18 mouse cellular contexts compared by ENCODE assay signal in genomic region chr15:78763210-78763609, GRCm38 (mm10). TPM values are rescaled to one million over a fixed set of nuclear protein-coding genes. Genes with fewer than 3 reads are reported as not detected.
DNase-seq lines count a peak whose midpoint lies in the region; ATAC-seq and TF ChIP-seq lines count a peak whose summit lies in the region.
"Had no signal": no experiment of that assay in that cellular context is flagged by ENCODE, and none has a peak within 500 bp of the region (broad histone marks: within the 10 kb centered on the region; RNA-seq: fewer than 3 reads in every experiment).

No protein-coding gene starts in this region.

- ATAC-seq in embryonic facial prominence, embryonic 11.5 days (replicated peaks; ENCODE audit: insufficient number of reproducible peaks, low FRiP score, low TSS enrichment, low read depth), result no peak
- ATAC-seq in forebrain, postnatal 0 days, result peak; percentile 36
- no peak; the same call in 1 of the 2 replicates for ATAC-seq in midbrain, embryonic 14.5 days (ENCODE audit: low FRiP score, low TSS enrichment)
- ATAC-seq: intestine, postnatal 0 days; Patski had no signal

- H3K9ac ChIP-seq in embryonic facial prominence, embryonic 11.5 days (replicated peaks; ENCODE audit: low read length), result no peak overlapping the region
- no peak overlapping the region for H3K9ac ChIP-seq in forebrain, postnatal 0 days
- no peak overlapping the region for H3K9ac ChIP-seq in midbrain, embryonic 14.5 days (replicated peaks; ENCODE audit: low read length)
- H3K9ac ChIP-seq: liver, embryonic 14.5 days had no signal

- no peak for TF ChIP-seq CTCF in forebrain, postnatal 0 days (IDR thresholded peaks at IDR 0.05; ENCODE audit: low read depth)

- no peaks in the 10 kb centered on the region for H3K4me1 ChIP-seq in embryonic facial prominence, embryonic 11.5 days (ENCODE audit: control insufficient read depth, insufficient read depth, low read length)
- no peaks in the 10 kb centered on the region for H3K4me1 ChIP-seq in forebrain, postnatal 0 days (ENCODE audit: insufficient read depth)
- 0 out of 2 replicates have a peak, but pooled peaks cover 7% of the 10 kb centered on the region for H3K4me1 ChIP-seq in midbrain, embryonic 14.5 days (ENCODE audit: control insufficient read depth, insufficient read depth, low read length)

- no peaks in the 10 kb centered on the region for H3K9me3 ChIP-seq in embryonic facial prominence, embryonic 11.5 days (replicated peaks; ENCODE audit: control insufficient read depth, low read length)
- no peaks in the 10 kb centered on the region for H3K9me3 ChIP-seq in forebrain, postnatal 0 days (ENCODE audit: low read length)
- H3K9me3 ChIP-seq in midbrain, embryonic 14.5 days (ENCODE audit: control insufficient read depth, low read length), result no peaks in the 10 kb centered on the region

- 37% methylated on average over 9 of the region's 10 CpGs for WGBS in embryonic facial prominence, embryonic 11.5 days
- WGBS in forebrain, postnatal 0 days, result 14% methylated on average over 9 of the region's 10 CpGs
- 19% methylated on average over 10 of the region's 10 CpGs for WGBS in midbrain, embryonic 14.5 days

- DNase-seq in cerebellum, postnatal 10 days, result peak; percentile 52 to 67
- DNase-seq in cerebellum, postnatal 4 days (ENCODE audit: low spot score in 2 of 2), result no peak
- DNase-seq in embryonic facial prominence, embryonic 11.5 days (ENCODE audit: low spot score), result peak; percentile 35
- no peak for DNase-seq in forebrain, postnatal 0 days
- DNase-seq in midbrain, embryonic 14.5 days, result peak; percentile 64
- DNase-seq in thymus, postnatal 4 days, result no peak
- no peak for DNase-seq in adrenal gland, adult 8-10 months
- DNase-seq in left cerebral cortex, adult 8-10 months (ENCODE audit: low spot score in 2 of 2), result no peak
- DNase-seq: cerebellum, postnatal 14 days; heart, adult 2 months; heart, postnatal 14 days; kidney, postnatal 36 days; lung, postnatal 14 days; thymus, postnatal 25 days had no signal

- H3K4me2 ChIP-seq in embryonic facial prominence, embryonic 11.5 days (ENCODE audit: low read depth, low read length), result no peak overlapping the region
- no peak overlapping the region for H3K4me2 ChIP-seq in forebrain, postnatal 0 days (ENCODE audit: low read depth)
- H3K4me2 ChIP-seq in midbrain, embryonic 14.5 days (ENCODE audit: low read length), result no peak overlapping the region

- no peak overlapping the region for H3K4me3 ChIP-seq in embryonic facial prominence, embryonic 11.5 days (ENCODE audit: low read depth, low read length)
- H3K4me3 ChIP-seq in forebrain, postnatal 0 days (ENCODE audit: low read depth, low read length), result no peak overlapping the region
- no peak overlapping the region for H3K4me3 ChIP-seq in midbrain, embryonic 14.5 days (replicated peaks; ENCODE audit: low read depth, low read length)
- H3K4me3 ChIP-seq: heart, adult 2 months had no signal

- H3K27me3 ChIP-seq in embryonic facial prominence, embryonic 11.5 days (ENCODE audit: control insufficient read depth, insufficient read depth, low read length), result no peaks in the 10 kb centered on the region
- H3K27me3 ChIP-seq in forebrain, postnatal 0 days (ENCODE audit: insufficient read depth, low read length), result no peaks in the 10 kb centered on the region
- no peaks in the 10 kb centered on the region for H3K27me3 ChIP-seq in midbrain, embryonic 14.5 days (ENCODE audit: control insufficient read depth, insufficient read depth, low read length)

- no peaks in the 10 kb centered on the region for H3K36me3 ChIP-seq in embryonic facial prominence, embryonic 11.5 days (replicated peaks; ENCODE audit: control insufficient read depth, insufficient read depth, low read depth, low read length)
- no peaks in the 10 kb centered on the region for H3K36me3 ChIP-seq in forebrain, postnatal 0 days (ENCODE audit: insufficient read depth)
- H3K36me3 ChIP-seq in midbrain, embryonic 14.5 days (ENCODE audit: control insufficient read depth, insufficient read depth, low read length), result no peaks in the 10 kb centered on the region

- no peak overlapping the region for H3K27ac ChIP-seq in embryonic facial prominence, embryonic 11.5 days (replicated peaks; ENCODE audit: low read depth, low read length)
- no peak overlapping the region for H3K27ac ChIP-seq in forebrain, postnatal 0 days (ENCODE audit: low read depth, low read length)
- H3K27ac ChIP-seq in midbrain, embryonic 14.5 days (replicated peaks; ENCODE audit: low read depth, low read length), result peak overlapping the region; percentile 52; the same call in 1 of the 2 replicates
- H3K27ac ChIP-seq: heart, adult 2 months; liver, embryonic 14.5 days had no signal

RNA-seq across cellular contexts. Expression of gene Mfng, which starts 10.1 kb away (rescaled TPM):
- polyA plus RNA-seq in embryonic facial prominence, embryonic 11.5 days (2014; fragmentation: Nextera tagmentation; extraction: Ambion mirVana), result 15.9 and 19.1 TPM in 2 replicates
- total RNA-seq in forebrain, postnatal 0 days (2014; rRNA removed), result 6.4 and 11.4 TPM in 2 replicates
- polyA plus RNA-seq in forebrain, postnatal 0 days (2015; fragmentation: Nextera tagmentation; extraction: Ambion mirVana), result 16.0 and 16.8 TPM in 2 replicates
- 16.7 and 28.0 TPM in 2 replicates for polyA plus RNA-seq in midbrain, embryonic 14.5 days (2014; fragmentation: Nextera tagmentation; extraction: Ambion mirVana)
- 10 to 100 TPM; 12.3 to 25.8 (median 20.7) TPM for total RNA-seq in adrenal gland, adult 8-10 months (2022)
- total RNA-seq in left cerebral cortex, adult 8-10 months (2022), result 1 to 10 TPM; 4.2 to 8.9 (median 6.4) TPM
- polyA plus RNA-seq: Patski had no signal

RNA-seq across cellular contexts. Expression of gene Card10, which starts 39.6 kb away (rescaled TPM):
- 1.8 and 2.6 TPM in 2 replicates for polyA plus RNA-seq in embryonic facial prominence, embryonic 11.5 days (2014; fragmentation: Nextera tagmentation; extraction: Ambion mirVana)
- total RNA-seq in forebrain, postnatal 0 days (2014; rRNA removed), result 0.57 and 0.77 TPM in 2 replicates
- 1.2 and 1.7 TPM in 2 replicates for polyA plus RNA-seq in forebrain, postnatal 0 days (2015; fragmentation: Nextera tagmentation; extraction: Ambion mirVana)
- 1.3 and 1.6 TPM in 2 replicates for polyA plus RNA-seq in midbrain, embryonic 14.5 days (2014; fragmentation: Nextera tagmentation; extraction: Ambion mirVana)
- 10 to 100 TPM in 1 of 4 experiments, 1 to 10 TPM in 3; 6.6 to 10.0 (median 8.1) TPM for total RNA-seq in adrenal gland, adult 8-10 months (2022)
- 1 to 10 TPM; 4.9 to 5.4 (median 5.0) TPM for total RNA-seq in left cerebral cortex, adult 8-10 months (2022)

RNA-seq across cellular contexts. Expression of gene Elfn2, which starts 44.6 kb away (rescaled TPM):
- polyA plus RNA-seq in embryonic facial prominence, embryonic 11.5 days (2014; fragmentation: Nextera tagmentation; extraction: Ambion mirVana), result 0.28 TPM in 1 of 2 replicates, not detected in the other
- 33.9 and 51.6 TPM in 2 replicates for total RNA-seq in forebrain, postnatal 0 days (2014; rRNA removed)
- 8.1 and 10.1 TPM in 2 replicates for polyA plus RNA-seq in forebrain, postnatal 0 days (2015; fragmentation: Nextera tagmentation; extraction: Ambion mirVana)
- 4.0 and 8.1 TPM in 2 replicates for polyA plus RNA-seq in midbrain, embryonic 14.5 days (2014; fragmentation: Nextera tagmentation; extraction: Ambion mirVana)
- 1 to 10 TPM; 4.1 to 7.4 (median 5.5) TPM for total RNA-seq in adrenal gland, adult 8-10 months (2022)
- total RNA-seq in left cerebral cortex, adult 8-10 months (2022), result 100 to 1,000 TPM; 136 to 151 (median 145) TPM
- polyA plus RNA-seq: limb, embryonic 11.5 days; liver, embryonic 14.5 days had no signal

Comparison
In these comparisons a context has a peak if more than half of its experiments do, and no peak if none do; other contexts are left out.
1. DNase-seq: peak in cerebellum, postnatal 10 days (2 of 2), embryonic facial prominence, embryonic 11.5 days (single experiment) and midbrain, embryonic 14.5 days (single experiment); none in cerebellum, postnatal 4 days (0 of 2), forebrain, postnatal 0 days (single experiment), thymus, postnatal 4 days (single experiment), adrenal gland, adult 8-10 months (single experiment) and left cerebral cortex, adult 8-10 months (0 of 2).